Mouse (Mus musculus) spleen, adult 2 months (tissue): ENCODE data around the gene Sipa1l2. TPM values are rescaled to one million over a fixed set of nuclear protein-coding genes. Genes with fewer than 3 reads are reported as not detected.

ENCODE experiments used
- DNase-seq, 2 experiments: peaks; one replicate each; pipeline versions ENCODE4 v3.0.0 to v3.0.0-alpha.2; 2012 to 2021; ENCODE audit warnings: low spot score in 2 of 2, low read depth in 1 of 2
- H3K27ac ChIP-seq: fragments of 200-500 bp; 2 replicates; pipeline ENCODE4 v1.5.1; 2012; ENCODE audit warnings: low read length, inconsistent platforms; ENCODE audit not compliant: insufficient read depth
- H3K27me3 ChIP-seq: fragments of 200-500 bp; 2 replicates; pipeline ENCODE4 v1.6.1; 2012; ENCODE audit warnings: mild to moderate bottlenecking, moderate library complexity, low read length, inconsistent platforms; ENCODE audit not compliant: control insufficient read depth, insufficient read depth
- H3K36me3 ChIP-seq: fragments of 200-500 bp; 2 replicates; pipeline ENCODE4 v1.6.1; 2012; ENCODE audit warnings: mild to moderate bottlenecking, low read length, inconsistent platforms; ENCODE audit not compliant: control insufficient read depth, insufficient read depth
- H3K4me1 ChIP-seq: fragments of 200-500 bp; 2 replicates; pipeline ENCODE4 v1.6.1; 2011; ENCODE audit warnings: inconsistent platforms; ENCODE audit not compliant: control insufficient read depth, insufficient read depth, insufficient read length
- H3K4me3 ChIP-seq: fragments of 200-500 bp; 2 replicates; pipeline ENCODE4 v1.5.1; 2011; ENCODE audit warnings: mild to moderate bottlenecking, inconsistent platforms; ENCODE audit not compliant: insufficient read depth, insufficient read length; ENCODE audit errors: extremely low read depth
- CTCF ChIP-seq: fragments of 200-500 bp; IDR thresholded peaks from 2 replicates; pipeline ENCODE4 v1.5.1; 2011; ENCODE audit warnings: mild to moderate bottlenecking, inconsistent platforms; ENCODE audit not compliant: insufficient read depth, insufficient read length, insufficient replicate concordance; ENCODE audit errors: extremely low read depth
- POLR2A ChIP-seq: fragments of 200-500 bp; IDR thresholded peaks from 2 replicates; pipeline ENCODE4 v1.6.1; 2011; ENCODE audit warnings: low read depth, low read length, inconsistent platforms
- WGBS: fragments of 180-500 bp; shearing (Covaris S2); methylation state at CpG from one replicate; pipeline ENCODE4 v1.1.7; 2018; 5-methylcytosine and 5-hydroxymethylcytosine counted together
- polyA plus RNA-seq: library from polyadenylated mRNA; depleted of rRNA; stranded (reverse); fragments of >200 nt; gene quantifications from 2 replicates; pipeline ENCODE4 v1.2.3, GENCODE M21; 2012

The Sipa1l2 gene
- polyA plus RNA-seq, 1 experiment, result 9.7 TPM

- 0 out of 2 replicates have a peak overlapping the region, but pooled peaks have one; percentile 25 for H3K27ac ChIP-seq
- no peaks in the 10 kb centered on the region for H3K36me3 ChIP-seq
- DNase-seq, result no peak
- H3K4me3 ChIP-seq, result no peak overlapping the region
- no peaks in the 10 kb centered on the region for H3K27me3 ChIP-seq
- TF ChIP-seq CTCF (no peak), POLR2A (no peak)
- peaks cover 11% of the 10 kb centered on the region; the same call in 1 of the 2 replicates for H3K4me1 ChIP-seq
- 89% methylated on average over 6 of the region's 6 CpGs for WGBS
These were observed 53.3 kb downstream of the Sipa1l2 start for GRCm38 (mm10) chr8:125516115-125516905.

DNA sequence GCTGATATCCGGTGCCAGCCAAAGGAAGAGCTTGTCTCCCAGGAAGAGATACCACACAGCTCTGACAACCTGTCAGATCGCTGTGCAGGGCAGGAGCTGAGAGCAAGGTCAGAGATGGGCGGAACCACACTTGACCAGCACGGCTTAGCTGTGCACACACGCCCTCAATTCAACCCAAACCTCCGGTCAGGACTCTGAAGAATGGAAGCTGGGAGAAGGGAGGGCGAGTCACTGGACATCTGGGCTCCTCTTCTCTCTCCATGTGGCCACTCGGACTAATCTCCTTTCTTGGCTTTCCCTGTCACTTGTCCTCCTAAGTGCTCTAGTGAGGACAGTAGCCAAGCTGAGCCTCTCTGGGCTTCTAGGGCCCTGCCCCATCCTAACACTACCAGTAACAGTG lies 53.9 kb downstream of the Sipa1l2 start:
- H3K4me3 ChIP-seq, result no peak overlapping the region
- 92% methylated on average over 8 of the region's 8 CpGs for WGBS
- H3K27me3 ChIP-seq, result no peaks in the 10 kb centered on the region
- no peak for TF ChIP-seq CTCF
- TF ChIP-seq POLR2A, result no peak
- H3K4me1 ChIP-seq, result peaks cover 11% of the 10 kb centered on the region; the same call in 1 of the 2 replicates
- H3K27ac ChIP-seq, result no peak overlapping the region
- no peaks in the 10 kb centered on the region for H3K36me3 ChIP-seq
- no peak for DNase-seq

DNA sequence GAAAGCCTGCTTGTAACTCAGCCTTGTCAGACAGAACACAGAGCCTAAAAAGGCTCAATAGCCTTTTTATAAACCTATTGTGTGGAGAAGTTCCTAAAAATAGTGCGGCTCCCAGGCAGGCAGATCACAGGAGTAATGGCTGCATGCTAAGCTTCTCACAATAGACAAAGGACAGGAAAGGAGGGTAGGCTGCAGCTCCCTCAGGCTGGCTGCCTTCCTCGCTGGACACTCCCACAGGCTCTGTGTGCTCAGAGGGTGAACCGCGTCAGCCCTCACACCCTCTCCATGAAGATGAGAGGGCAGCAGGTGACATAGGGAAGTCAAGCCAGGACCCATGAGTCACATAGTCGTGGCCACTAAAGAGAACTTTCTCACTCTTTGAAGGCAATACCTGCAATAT lies 55.7 kb downstream of the Sipa1l2 start:
- H3K27me3 ChIP-seq, result no peaks in the 10 kb centered on the region
- H3K27ac ChIP-seq, result no peak overlapping the region
- H3K36me3 ChIP-seq, result no peaks in the 10 kb centered on the region; the same call in 1 of the 2 replicates
- TF ChIP-seq CTCF (no peak), POLR2A (no peak)
- no peak for DNase-seq
- no peak overlapping the region for H3K4me3 ChIP-seq
- 65% methylated on average over 5 of the region's 5 CpGs for WGBS
- peaks cover 11% of the 10 kb centered on the region; the same call in 1 of the 2 replicates for H3K4me1 ChIP-seq

GRCm38 (mm10) chr8:125513242-125513866 lies 56.3 kb downstream of the Sipa1l2 start:
- Histone ChIP-seq H3K27ac (no peak overlapping the region), H3K4me3 (no peak overlapping the region), H3K36me3 (no peaks in the 10 kb centered on the region; the same call in 1 of the 2 replicates), H3K27me3 (no peaks in the 10 kb centered on the region), H3K4me1 (peaks cover 8% of the 10 kb centered on the region; the same call in 1 of the 2 replicates)
- WGBS, result 85% methylated on average over 5 of the region's 5 CpGs
- no peak for TF ChIP-seq CTCF
- no peak for DNase-seq

DNA sequence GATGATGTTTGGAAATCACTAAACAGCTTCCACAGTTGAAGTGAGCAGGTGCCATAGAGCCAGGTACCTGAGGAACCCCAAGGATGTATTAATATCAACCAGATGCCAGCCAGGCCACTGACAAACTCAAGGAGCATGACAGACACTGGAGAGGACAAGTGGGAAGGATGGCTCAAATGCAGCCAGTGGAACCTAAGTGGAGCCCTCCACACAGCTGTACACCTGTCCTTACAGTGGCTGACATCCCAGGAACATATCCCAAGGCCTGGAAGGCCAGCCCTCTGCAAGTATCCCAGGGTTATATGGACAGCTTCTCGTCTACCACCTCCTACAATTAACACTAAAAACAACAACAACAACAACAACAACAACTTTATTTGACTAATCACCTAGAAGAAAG lies 57.0 kb downstream of the Sipa1l2 start:
- no peak for TF ChIP-seq CTCF
- no peak for TF ChIP-seq POLR2A
- no peak for DNase-seq
- 92% methylated on average over 1 of the region's 1 CpGs for WGBS

DNA sequence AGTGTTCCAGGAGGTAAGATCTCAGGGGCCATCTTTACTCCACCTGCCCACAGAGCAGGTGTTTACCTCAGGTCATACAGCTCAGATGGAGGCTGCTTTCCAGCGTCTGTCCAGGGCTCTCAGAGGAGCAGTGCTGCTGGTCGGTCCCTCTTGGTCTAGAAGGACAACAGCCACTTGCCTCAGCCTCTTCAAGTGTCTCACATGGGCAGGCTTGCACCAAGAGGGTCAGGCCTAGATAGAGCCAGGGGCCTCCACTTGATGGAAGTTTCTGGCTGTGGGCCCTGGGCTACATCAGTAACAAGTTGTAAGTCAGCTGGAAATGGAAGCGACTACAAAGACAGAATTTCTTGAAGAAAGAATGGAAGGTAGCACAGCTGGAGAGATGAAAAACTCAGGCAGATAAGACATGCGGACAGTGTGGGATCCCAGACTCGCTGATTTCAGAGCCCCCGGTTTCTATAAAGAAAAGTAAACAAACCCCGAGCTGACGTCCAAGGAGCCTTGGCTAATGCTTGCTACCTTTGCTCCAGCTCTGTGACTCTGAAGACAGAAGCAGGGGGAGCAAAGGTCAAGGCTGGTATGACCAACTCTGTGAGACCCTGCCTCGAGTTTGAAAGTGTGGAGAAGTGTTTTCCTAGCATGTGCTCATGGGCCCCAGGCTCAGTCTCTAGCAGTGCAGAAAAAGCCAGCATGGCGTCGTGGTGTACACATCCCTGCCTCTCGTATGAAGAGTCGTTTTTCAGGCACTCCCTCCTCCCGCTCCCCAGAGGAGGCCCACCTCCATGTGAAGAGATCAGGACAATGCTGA lies 58.5 kb downstream of the Sipa1l2 start:
- Histone ChIP-seq H3K27me3 (no peaks in the 10 kb centered on the region), H3K27ac (no peak overlapping the region), H3K36me3 (no peaks in the 10 kb centered on the region; the same call in 1 of the 2 replicates), H3K4me3 (no peak overlapping the region), H3K4me1 (no peaks in the 10 kb centered on the region)
- WGBS, result 87% methylated on average over 14 of the region's 14 CpGs
- DNase-seq, result no peak
- TF ChIP-seq POLR2A (no peak), CTCF (no peak)

More for the DNA sequence above, 57.0 kb downstream of the Sipa1l2 start:
- Histone ChIP-seq H3K4me1 (peaks cover 2% of the 10 kb centered on the region; the same call in 1 of the 2 replicates), H3K36me3 (no peaks in the 10 kb centered on the region; the same call in 1 of the 2 replicates), H3K27me3 (no peaks in the 10 kb centered on the region), H3K27ac (no peak overlapping the region), H3K4me3 (no peak overlapping the region)
